Mouse (Mus musculus) midbrain, embryonic 13.5 days (tissue): Measurements from ENCODE around the gene Gm49384. TPM values are rescaled to one million over a fixed set of nuclear protein-coding genes. Genes with fewer than 3 reads are reported as not detected.
A peak's percentile ranks its signal among the peaks of the same experiment; 100 is the strongest.

ENCODE experiments used
- ATAC-seq: fragments of 200-750 bp; cut with Nextera tagmentation; 2 replicates; pipeline ENCODE4 v1.8.0; 2017; ENCODE audit warnings: mild to moderate bottlenecking, moderate TSS enrichment, moderate library complexity
- H3K27ac ChIP-seq: fragments of 300-500 bp; sonication (generic); 2 replicates; pipeline ENCODE4 v1.5.1; 2015; ENCODE audit warnings: inconsistent platforms, mild to moderate bottlenecking, moderate library complexity
- H3K27me3 ChIP-seq: fragments of 300-500 bp; sonication (generic); 2 replicates; pipeline ENCODE4 v1.6.1; 2015; ENCODE audit warnings: mild to moderate bottlenecking, inconsistent platforms
- H3K36me3 ChIP-seq: fragments of 300-500 bp; sonication (generic); 2 replicates; pipeline ENCODE4 v1.6.1; 2015; ENCODE audit warnings: mild to moderate bottlenecking, inconsistent platforms
- H3K4me1 ChIP-seq: fragments of 300-500 bp; sonication (generic); replicated peaks from 2 replicates; pipeline ENCODE4 v1.6.1; 2015; ENCODE audit warnings: inconsistent platforms
- H3K4me2 ChIP-seq: fragments of 300-500 bp; sonication (generic); replicated peaks from 2 replicates; pipeline ENCODE4 v1.6.1; 2015; ENCODE audit warnings: moderate library complexity, mild to moderate bottlenecking, inconsistent platforms
- H3K4me3 ChIP-seq: fragments of 300-500 bp; sonication (generic); replicated peaks from 2 replicates; pipeline ENCODE4 v1.5.1; 2015; ENCODE audit warnings: mild to moderate bottlenecking, inconsistent platforms
- H3K9ac ChIP-seq: fragments of 300-500 bp; sonication (generic); replicated peaks from 2 replicates; pipeline ENCODE4 v1.6.1; 2015; ENCODE audit warnings: mild to moderate bottlenecking, inconsistent platforms
- H3K9me3 ChIP-seq: fragments of 300-500 bp; sonication (generic); 2 replicates; pipeline ENCODE4 v1.6.1; 2016; ENCODE audit warnings: mild to moderate bottlenecking, inconsistent platforms
- WGBS: fragments of 180-500 bp; shearing (Covaris S2); methylation state at CpG from one replicate; pipeline ENCODE4 v1.1.7; 2015; 5-methylcytosine and 5-hydroxymethylcytosine counted together
- polyA plus RNA-seq: library from polyadenylated mRNA; unstranded; fragments of >200 nt; fragmentation: Nextera tagmentation; extraction: Ambion mirVana; gene quantifications from 2 replicates; pipeline ENCODE4 v1.2.1, GENCODE M21; 2015

Gm49384 gene
- polyA plus RNA-seq, 1 experiment from 2014 or later: 15.8 TPM

- Histone ChIP-seq H3K27me3 (no peaks in the 10 kb centered on the region), H3K36me3 (peaks cover 23% of the 10 kb centered on the region), H3K4me3 (peak within 1 kb of the TSS; percentile 96), H3K9me3 (no peaks in the 10 kb centered on the region), H3K4me2 (peak within 1 kb of the TSS; percentile 96), H3K27ac (peak within 1 kb of the TSS; percentile 89), H3K9ac (peak within 1 kb of the TSS; percentile 89), H3K4me1 (peaks cover 31% of the 10 kb centered on the region)
- ATAC-seq: peak; percentile 61
- 0% methylated on average over 18 of the region's 18 CpGs for WGBS
These were observed 5.9 kb downstream of the Gm49384 start, which contains the start of gene Dnaaf2 for GRCm38 (mm10) chr12:69198164-69198535. Gene Dnaaf2, minus strand, starts transcription at chr12:69198429.

GRCm38 (mm10) chr12:69197378-69198163 is 6.5 kb downstream of the Gm49384 start:
- under 1% methylated on average over 94 of the region's 94 CpGs for WGBS
- ATAC-seq: peak; percentile 83
- Histone ChIP-seq H3K4me1 (peaks cover 31% of the 10 kb centered on the region), H3K4me2 (peak overlapping the region; percentile 96), H3K27me3 (no peaks in the 10 kb centered on the region), H3K4me3 (peak overlapping the region; percentile 96), H3K27ac (peak overlapping the region; percentile 89), H3K36me3 (peaks cover 21% of the 10 kb centered on the region), H3K9me3 (no peaks in the 10 kb centered on the region), H3K9ac (peak overlapping the region; percentile 89)

- peak within 1 kb of the TSS; percentile 96 for H3K4me3 ChIP-seq
- no peaks in the 10 kb centered on the region for H3K27me3 ChIP-seq
- H3K9ac ChIP-seq: peak within 1 kb of the TSS; percentile 89
- peaks cover 31% of the 10 kb centered on the region for H3K4me1 ChIP-seq
- peak; percentile 90 for ATAC-seq
- H3K27ac ChIP-seq: peak within 1 kb of the TSS; percentile 89
- peak within 1 kb of the TSS; percentile 96 for H3K4me2 ChIP-seq
- WGBS: under 1% methylated on average over 75 of the region's 75 CpGs
- peaks cover 13% of the 10 kb centered on the region for H3K36me3 ChIP-seq
- H3K9me3 ChIP-seq: no peaks in the 10 kb centered on the region
These were observed 7.4 kb downstream of the Gm49384 start, which contains the start of gene Gm49383 for GRCm38 (mm10) chr12:69196444-69197377. Gene Gm49383, minus strand, starts transcription at chr12:69197104.

- no peak for ATAC-seq
- no peak overlapping the region for H3K4me2 ChIP-seq
These were observed 11.4 kb downstream of the Gm49384 start for GRCm38 (mm10) chr12:69192637-69193036.

GRCm38 (mm10) chr12:69191396-69191795 is 12.7 kb downstream of the Gm49384 start:
- no peak overlapping the region for H3K4me3 ChIP-seq
- peaks cover 20% of the 10 kb centered on the region for H3K4me1 ChIP-seq
- no peak overlapping the region for H3K4me2 ChIP-seq
- 95% methylated on average over 5 of the region's 5 CpGs for WGBS
- H3K9ac ChIP-seq: no peak overlapping the region
- H3K36me3 ChIP-seq: peaks cover 27% of the 10 kb centered on the region
- H3K9me3 ChIP-seq: no peaks in the 10 kb centered on the region
- no peaks in the 10 kb centered on the region for H3K27me3 ChIP-seq
- ATAC-seq: no peak
- H3K27ac ChIP-seq: no peak overlapping the region

More at GRCm38 (mm10) chr12:69192637-69193036, 11.4 kb downstream of the Gm49384 start:
- Histone ChIP-seq H3K4me1 (peaks cover 14% of the 10 kb centered on the region), H3K4me3 (no peak overlapping the region), H3K9ac (no peak overlapping the region), H3K27me3 (no peaks in the 10 kb centered on the region), H3K27ac (no peak overlapping the region), H3K9me3 (no peaks in the 10 kb centered on the region), H3K36me3 (peaks cover 23% of the 10 kb centered on the region)
- 92% methylated on average over 2 of the region's 2 CpGs for WGBS

- no peak overlapping the region for H3K4me2 ChIP-seq
- no peaks in the 10 kb centered on the region for H3K27me3 ChIP-seq
- H3K27ac ChIP-seq: no peak overlapping the region
- no peak for ATAC-seq
- peaks cover 27% of the 10 kb centered on the region for H3K36me3 ChIP-seq
- no peaks in the 10 kb centered on the region for H3K9me3 ChIP-seq
- WGBS: 100% methylated on average over 1 of the region's 1 CpGs
- no peak overlapping the region for H3K9ac ChIP-seq
- H3K4me3 ChIP-seq: no peak overlapping the region
- peaks cover 15% of the 10 kb centered on the region for H3K4me1 ChIP-seq
These were observed 13.5 kb downstream of the Gm49384 start for GRCm38 (mm10) chr12:69190522-69190921.

GRCm38 (mm10) chr12:69190074-69190473 is 14.0 kb downstream of the Gm49384 start:
- Histone ChIP-seq H3K27me3 (no peaks in the 10 kb centered on the region), H3K9ac (no peak overlapping the region), H3K27ac (no peak overlapping the region), H3K4me1 (peaks cover 17% of the 10 kb centered on the region), H3K4me2 (no peak overlapping the region), H3K36me3 (peaks cover 27% of the 10 kb centered on the region), H3K4me3 (no peak overlapping the region), H3K9me3 (no peaks in the 10 kb centered on the region)
- WGBS: 93% methylated on average over 9 of the region's 9 CpGs
- ATAC-seq: no peak

- H3K4me3 ChIP-seq: no peak overlapping the region
- peak overlapping the region; percentile 7; the same call in 1 of the 2 replicates for H3K4me2 ChIP-seq
- no peaks in the 10 kb centered on the region for H3K9me3 ChIP-seq
- H3K9ac ChIP-seq: peak overlapping the region; percentile 5; the same call in 1 of the 2 replicates
- H3K36me3 ChIP-seq: peaks cover 28% of the 10 kb centered on the region
- no peaks in the 10 kb centered on the region for H3K27me3 ChIP-seq
- H3K27ac ChIP-seq: no peak overlapping the region
- ATAC-seq: no peak
- H3K4me1 ChIP-seq: peaks cover 28% of the 10 kb centered on the region
- 75% methylated on average over 5 of the region's 5 CpGs for WGBS
These were observed 17.1 kb downstream of the Gm49384 start for GRCm38 (mm10) chr12:69186811-69187471.

GRCm38 (mm10) chr12:69185371-69185770 is 18.7 kb downstream of the Gm49384 start:
- peak overlapping the region; percentile 90 for H3K4me2 ChIP-seq
- no peaks in the 10 kb centered on the region for H3K9me3 ChIP-seq
- H3K36me3 ChIP-seq: peaks cover 28% of the 10 kb centered on the region
- H3K4me1 ChIP-seq: peaks cover 28% of the 10 kb centered on the region
- ATAC-seq: no peak
- peak overlapping the region; percentile 90 for H3K4me3 ChIP-seq
- no peak overlapping the region for H3K27ac ChIP-seq
- H3K27me3 ChIP-seq: no peaks in the 10 kb centered on the region
- 77% methylated on average over 7 of the region's 7 CpGs for WGBS
- peak overlapping the region; percentile 92 for H3K9ac ChIP-seq

GRCm38 (mm10) chr12:69184342-69185295 is 19.4 kb downstream of the Gm49384 start:
- WGBS: 3% methylated on average over 73 of the region's 86 CpGs

More at GRCm38 (mm10) chr12:69184342-69185295, 19.4 kb downstream of the Gm49384 start:
- Histone ChIP-seq H3K27me3 (no peaks in the 10 kb centered on the region), H3K4me3 (peak overlapping the region; percentile 90), H3K36me3 (peaks cover 23% of the 10 kb centered on the region), H3K4me1 (peaks cover 28% of the 10 kb centered on the region), H3K9me3 (no peaks in the 10 kb centered on the region), H3K4me2 (peak overlapping the region; percentile 90), H3K27ac (peak overlapping the region; percentile 94), H3K9ac (peak overlapping the region; percentile 92)
- ATAC-seq: peak; percentile 76
